In the genomic region with DNA sequence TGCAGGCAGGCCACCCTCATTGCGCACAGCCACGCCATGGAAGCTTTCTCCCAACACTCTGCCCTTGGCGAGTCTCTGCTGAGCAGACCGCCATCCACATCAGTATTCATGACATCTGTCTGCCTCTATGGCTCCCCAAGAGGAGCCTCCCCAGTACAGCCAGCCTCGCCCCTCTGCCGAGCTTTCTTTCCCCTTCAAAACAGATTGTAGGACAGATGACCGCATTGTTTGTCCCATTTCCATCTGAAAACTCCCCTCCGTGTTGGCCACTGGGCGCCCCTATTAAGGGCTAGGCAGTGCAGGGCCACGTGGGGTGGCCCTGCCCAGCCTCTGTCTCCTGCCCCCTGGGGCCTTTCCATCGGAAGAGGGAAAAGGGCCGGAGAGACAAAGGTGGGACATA, we compare ENCODE assay signal across 8 mouse cellular contexts. TPM values are rescaled to one million over a fixed set of nuclear protein-coding genes. Genes with fewer than 3 reads are reported as not detected.
A peak's percentile ranks its signal among the peaks of the same experiment; 100 is the strongest.
DNase-seq lines count a peak whose midpoint lies in the region; ATAC-seq lines count a peak whose summit lies in the region.

No protein-coding gene starts in this region.

- no peak overlapping the region for H3K9ac ChIP-seq in hindbrain, embryonic 16.5 days (ENCODE audit: low read depth, low read length)

- H3K36me3 ChIP-seq in embryonic facial prominence, embryonic 10.5 days (replicated peaks) = no peaks in the 10 kb centered on the region
- H3K36me3 ChIP-seq in hindbrain, embryonic 16.5 days (ENCODE audit: control insufficient read depth, insufficient read depth, low read length) = no peaks in the 10 kb centered on the region

- H3K4me2 ChIP-seq in hindbrain, embryonic 16.5 days (ENCODE audit: low read length) = peak overlapping the region; percentile 32

- H3K27me3 ChIP-seq in embryonic facial prominence, embryonic 10.5 days (replicated peaks; ENCODE audit: low read depth, poor library complexity, severe bottlenecking) = peaks cover 71% of the 10 kb centered on the region
- no peaks in the 10 kb centered on the region for H3K27me3 ChIP-seq in hindbrain, embryonic 16.5 days (replicated peaks; ENCODE audit: control insufficient read depth, insufficient read depth, low read length)

- DNase-seq in kidney, postnatal 10 days = peak; percentile 23
- no peak for DNase-seq in kidney, postnatal 14 days
- peak; percentile 33 for DNase-seq in embryonic facial prominence, embryonic 10.5 days (ENCODE audit: low spot score)
- DNase-seq in retina, embryonic 14.5 days (ENCODE audit: low spot score) = peak; percentile 84
- DNase-seq in thymus, postnatal 0 days (ENCODE audit: low spot score) = no peak
- no peak for DNase-seq in urinary bladder, postnatal 14 days (ENCODE audit: low spot score)
- DNase-seq in adrenal gland, adult (ENCODE audit: inconsistent age in 2 of 2, low spot score in 1 of 2) = no peak

- WGBS in embryonic facial prominence, embryonic 10.5 days = 9% methylated on average over 12 of the region's 12 CpGs
- WGBS in hindbrain, embryonic 16.5 days = 7% methylated on average over 12 of the region's 12 CpGs

- peak overlapping the region; percentile 6; the same call in 1 of the 2 replicates for H3K4me3 ChIP-seq in embryonic facial prominence, embryonic 10.5 days
- no peak overlapping the region for H3K4me3 ChIP-seq in hindbrain, embryonic 16.5 days (ENCODE audit: low read length)

- H3K27ac ChIP-seq in embryonic facial prominence, embryonic 10.5 days (replicated peaks) = peak overlapping the region; percentile 68
- H3K27ac ChIP-seq in hindbrain, embryonic 16.5 days (ENCODE audit: low read depth, low read length) = no peak overlapping the region

- peak; percentile 84 for ATAC-seq in hindbrain, embryonic 16.5 days

- H3K4me1 ChIP-seq in embryonic facial prominence, embryonic 10.5 days = peaks cover 41% of the 10 kb centered on the region
- H3K4me1 ChIP-seq in hindbrain, embryonic 16.5 days (ENCODE audit: control insufficient read depth, insufficient read depth, low read depth, low read length) = peaks cover 8% of the 10 kb centered on the region

- H3K9me3 ChIP-seq in embryonic facial prominence, embryonic 10.5 days = no peaks in the 10 kb centered on the region
- H3K9me3 ChIP-seq in hindbrain, embryonic 16.5 days (ENCODE audit: control insufficient read depth, low read length) = no peaks in the 10 kb centered on the region

RNA-seq across cellular contexts. Expression of a gene that starts 34.8 kb away (rescaled TPM):
- polyA plus RNA-seq in embryonic facial prominence, embryonic 10.5 days (2016; fragmentation: Nextera tagmentation; extraction: Ambion mirVana) = 0.72 TPM in 1 of 2 replicates, not detected in the other
- not detected in 2 replicates for polyA plus RNA-seq in hindbrain, embryonic 16.5 days (2015; fragmentation: Nextera tagmentation; extraction: Ambion mirVana)
- 0.57 TPM in 1 of 2 replicates, not detected in the other for polyA plus RNA-seq in thymus, postnatal 0 days (2015; fragmentation: Nextera tagmentation; extraction: Ambion mirVana)

Comparison
In these comparisons a context has a peak if more than half of its experiments do, and no peak if none do; other contexts are left out.
1. DNase-seq: peak in kidney, postnatal 10 days (single experiment), embryonic facial prominence, embryonic 10.5 days (single experiment) and retina, embryonic 14.5 days (single experiment); none in kidney, postnatal 14 days (single experiment), thymus, postnatal 0 days (single experiment), urinary bladder, postnatal 14 days (single experiment) and adrenal gland, adult (0 of 2).